Mouse (Mus musculus) gastrocnemius, adult 8-10 months (tissue): ENCODE measurements around the gene Rprd1b. TPM values are rescaled to one million over a fixed set of nuclear protein-coding genes. Genes with fewer than 3 reads are reported as not detected.

Source experiments
- DNase-seq, 2 experiments: peaks; one replicate each; pipeline ENCODE4 v3.0.0; 2022; ENCODE audit warnings: low spot score in 2 of 2
- total RNA-seq, 4 experiments: library from RNA; stranded (reverse); gene quantifications; 2 replicates each; pipeline ENCODE4 v1.2.4; 2022

The Rprd1b gene
- total RNA-seq, 4 experiments from 2014 or later, result 23.0 to 42.6 (median 26.4) TPM

DNA sequence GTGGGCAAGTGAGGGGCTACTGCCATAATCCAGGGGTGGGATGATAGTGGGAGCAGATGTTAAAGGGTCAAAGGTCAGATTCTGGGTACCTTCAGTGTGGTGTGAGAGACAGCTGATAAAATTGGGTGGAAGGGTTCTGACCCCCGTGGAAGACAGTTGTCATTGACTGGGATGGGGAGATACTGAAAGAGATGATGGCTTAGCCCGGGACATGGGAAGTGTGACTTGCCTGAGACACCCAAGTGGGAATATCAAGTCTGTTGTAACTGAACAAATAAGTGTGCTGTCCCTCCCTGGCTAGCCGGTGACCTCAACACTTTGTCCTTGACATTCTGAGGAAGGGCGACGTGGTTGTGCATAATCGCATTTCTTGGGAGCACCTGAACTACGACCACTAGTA lies 141.5 kb downstream of the Rprd1b start:
- DNase-seq, result no peak

DNA sequence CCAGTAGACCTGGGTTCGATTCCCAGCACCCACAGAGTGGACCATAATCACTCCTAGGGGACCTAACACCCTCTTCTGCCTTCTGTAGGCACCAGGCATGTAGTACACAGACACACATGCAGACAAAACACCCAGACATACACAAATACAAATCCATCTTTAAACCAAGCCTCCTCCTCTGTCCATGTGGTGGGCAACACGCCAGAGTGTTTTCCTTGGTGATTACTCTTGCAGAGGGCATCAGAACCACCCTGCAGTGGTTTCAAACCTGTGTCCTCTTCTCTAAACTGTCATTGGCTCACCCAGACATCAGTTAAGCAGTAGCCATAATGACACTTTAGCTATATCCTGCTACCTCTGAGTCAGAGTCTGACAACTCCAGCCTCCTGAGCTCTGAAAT lies 142.1 kb downstream of the Rprd1b start:
- no peak for DNase-seq

DNA sequence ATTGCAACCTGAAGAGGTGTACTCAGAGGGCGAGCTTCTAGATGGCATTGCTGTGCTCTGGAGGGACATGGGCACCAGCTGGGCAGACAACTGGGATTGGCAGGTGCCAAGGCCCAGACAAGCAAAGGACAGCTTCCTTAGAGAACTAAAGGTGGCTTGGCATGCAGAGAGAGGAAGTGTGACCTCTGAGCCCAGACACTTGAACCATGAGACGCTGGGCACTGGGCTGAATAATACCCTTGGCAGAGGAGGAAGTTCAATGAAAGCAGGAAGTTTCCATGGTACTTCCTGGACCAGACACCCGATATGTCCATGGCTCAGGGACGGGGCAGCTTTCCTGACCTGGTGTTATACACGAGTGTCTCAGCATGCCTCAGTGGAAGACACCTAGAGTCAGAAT lies 146.1 kb downstream of the Rprd1b start:
- DNase-seq, result no peak

DNA sequence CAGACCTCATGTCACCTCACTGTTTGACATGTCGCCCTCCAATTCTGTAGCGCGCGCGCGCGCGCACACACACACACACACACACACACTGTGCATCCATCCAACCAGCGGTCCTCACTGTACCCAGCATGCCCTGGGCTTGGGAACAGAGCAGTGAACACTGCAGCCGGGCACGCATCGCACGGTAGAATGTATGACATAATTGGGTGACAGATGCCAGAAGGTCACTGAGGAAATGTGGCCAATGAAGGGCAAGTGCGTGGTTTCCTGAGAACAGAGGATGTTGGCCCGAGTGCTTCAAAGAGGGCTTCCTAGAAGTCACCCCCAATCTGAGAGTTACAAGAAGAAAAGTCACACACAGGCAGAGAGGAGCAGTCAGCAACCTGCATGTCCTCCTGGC lies 146.7 kb downstream of the Rprd1b start:
- DNase-seq, result no peak

DNA sequence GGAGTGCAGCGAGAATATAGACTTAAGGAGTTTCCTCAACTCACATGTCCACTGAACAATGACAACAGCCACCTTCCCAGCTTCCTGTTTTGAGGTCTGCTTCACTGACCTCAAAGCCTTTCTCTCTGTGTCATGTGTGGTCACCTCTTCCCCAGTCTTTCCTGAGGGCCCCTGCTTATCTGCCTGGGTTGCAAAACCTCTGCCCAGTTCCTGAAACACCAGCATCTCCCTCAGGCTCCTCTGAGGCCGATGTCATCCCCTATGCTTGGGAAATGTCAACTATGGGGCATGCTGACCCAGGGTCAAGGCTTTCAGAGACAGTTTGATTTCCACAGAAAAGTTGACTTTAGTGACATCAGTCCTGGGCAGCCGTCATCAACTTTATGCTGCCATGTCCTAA lies 147.1 kb downstream of the Rprd1b start:
- no peak for DNase-seq

DNA sequence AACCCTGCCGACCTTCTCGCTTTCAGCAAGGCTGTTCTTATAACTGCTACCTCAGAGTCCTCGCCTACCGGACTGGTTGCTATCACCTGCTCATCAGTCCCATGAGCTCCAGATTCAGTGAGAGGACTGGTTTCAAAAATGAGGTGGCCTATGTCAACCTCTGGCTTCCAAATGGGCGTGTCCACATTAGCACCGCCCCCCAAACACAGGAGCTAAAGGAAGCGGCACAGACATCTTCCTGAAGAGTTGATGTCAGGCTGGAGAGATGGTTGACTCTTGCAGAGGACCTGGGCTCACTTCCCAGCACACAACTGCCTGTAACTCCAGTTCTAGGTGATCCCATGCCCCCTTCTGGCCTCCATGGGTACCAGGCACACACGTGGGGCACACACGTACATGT lies 148.5 kb downstream of the Rprd1b start:
- DNase-seq, result no peak

DNA sequence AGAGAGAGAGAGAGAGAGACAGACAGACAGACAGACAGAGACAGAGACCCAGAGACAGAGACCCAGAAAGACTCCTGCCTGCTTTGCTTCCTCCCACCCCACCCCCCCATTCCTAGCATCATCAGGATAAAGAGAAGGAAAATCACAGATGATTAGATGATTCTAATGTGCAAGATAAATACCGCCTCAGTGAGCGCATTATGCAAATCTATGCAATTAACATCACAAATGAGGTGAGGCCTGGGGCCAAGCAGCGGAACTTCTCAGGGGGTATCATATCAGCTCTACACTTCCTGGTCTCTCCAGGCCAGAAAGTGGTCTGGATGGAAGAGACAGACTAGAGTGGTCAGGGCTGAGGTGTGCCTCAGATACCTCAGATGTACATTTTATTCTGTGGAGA lies 149.3 kb downstream of the Rprd1b start:
- DNase-seq, result no peak

DNA sequence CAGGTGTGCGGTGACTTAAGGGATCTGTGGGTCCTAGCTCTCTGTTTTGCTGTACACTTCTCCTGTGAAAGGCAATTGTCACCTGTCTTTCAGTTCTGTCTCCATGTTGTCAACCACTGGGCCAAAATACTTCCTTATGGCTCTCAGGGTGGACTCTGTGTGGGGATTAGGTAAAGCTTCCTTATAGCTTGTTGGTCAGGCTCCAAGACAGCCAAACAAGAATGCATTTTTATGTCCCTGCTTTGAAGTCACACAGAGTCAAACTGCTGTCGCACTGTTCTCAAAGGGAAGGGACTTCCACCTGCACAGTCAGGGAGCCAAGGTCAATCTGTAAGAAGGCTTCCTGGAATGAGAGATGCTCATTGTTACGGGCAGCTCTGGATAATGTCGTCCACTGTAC lies 149.8 kb downstream of the Rprd1b start:
- DNase-seq, result no peak

DNA sequence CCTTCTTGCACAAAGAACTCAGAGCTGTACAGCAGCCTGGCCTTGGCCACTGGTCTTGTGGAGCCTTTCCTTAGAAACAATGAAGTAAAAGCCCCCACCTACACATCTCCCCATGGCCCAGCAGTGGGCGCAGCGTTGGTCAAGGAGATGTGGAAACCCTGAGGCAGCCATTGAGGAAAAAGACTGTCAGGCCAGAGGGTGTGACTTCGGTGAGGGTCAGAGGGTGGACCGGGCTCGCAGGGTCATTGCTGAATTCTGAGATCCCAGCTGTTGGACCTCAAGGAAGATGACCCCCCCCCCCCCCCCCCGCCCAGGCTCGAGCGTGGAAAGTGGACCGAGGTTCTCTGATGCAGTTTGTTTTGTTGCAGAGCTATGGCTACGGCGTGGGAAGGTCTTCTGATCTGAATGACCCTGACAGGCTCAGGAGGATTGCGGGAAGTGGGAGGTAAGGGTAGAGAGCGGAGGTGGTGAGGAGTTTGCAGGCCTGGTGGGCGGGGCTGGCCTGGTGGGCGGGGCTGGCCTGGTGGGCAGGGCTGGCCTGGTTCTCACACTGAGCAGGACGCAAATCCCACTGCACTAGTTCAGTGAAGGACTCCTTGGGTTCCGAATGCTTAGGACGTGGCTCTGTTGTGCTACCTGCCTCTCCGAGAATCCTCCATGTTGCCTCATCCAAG lies 150.5 kb downstream of the Rprd1b start:
- peak; percentile 72 to 77 for DNase-seq

DNA sequence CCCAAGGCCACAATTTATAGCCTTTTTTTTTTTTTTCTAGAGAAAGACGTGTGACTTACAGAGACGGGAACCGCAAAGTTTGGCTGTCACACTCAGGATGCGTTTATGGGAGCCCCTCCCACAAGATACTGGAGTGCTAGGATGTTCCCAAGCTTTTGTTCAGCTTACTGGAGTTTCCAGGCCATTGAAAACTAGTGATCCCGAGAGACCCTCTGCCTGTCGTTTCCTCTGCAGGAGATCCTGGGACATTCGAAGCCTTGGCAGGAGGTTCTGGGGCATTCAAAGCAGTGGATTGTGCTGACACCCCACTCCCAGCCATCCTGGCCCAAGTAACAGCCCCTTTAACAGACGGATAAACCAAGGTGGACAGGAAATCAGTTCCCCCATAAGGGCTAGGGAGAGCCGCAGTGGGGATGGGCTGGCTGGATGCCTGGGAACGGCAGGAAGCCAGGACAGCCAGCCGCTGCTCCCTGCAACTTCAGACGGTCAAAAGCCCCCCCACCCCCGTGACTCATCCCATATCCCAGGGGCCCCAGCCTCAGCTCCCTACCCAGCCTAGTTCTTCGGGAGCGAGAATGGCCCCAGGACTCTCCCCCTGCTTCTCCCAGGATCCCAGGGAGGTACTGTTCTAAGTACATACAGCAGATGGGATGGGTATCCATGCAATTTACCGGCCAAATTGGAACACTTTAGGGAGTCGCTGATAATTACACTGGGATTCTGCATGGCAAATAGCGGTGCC lies 151.2 kb downstream of the Rprd1b start:
- DNase-seq, result peak; percentile 42 to 63

DNA sequence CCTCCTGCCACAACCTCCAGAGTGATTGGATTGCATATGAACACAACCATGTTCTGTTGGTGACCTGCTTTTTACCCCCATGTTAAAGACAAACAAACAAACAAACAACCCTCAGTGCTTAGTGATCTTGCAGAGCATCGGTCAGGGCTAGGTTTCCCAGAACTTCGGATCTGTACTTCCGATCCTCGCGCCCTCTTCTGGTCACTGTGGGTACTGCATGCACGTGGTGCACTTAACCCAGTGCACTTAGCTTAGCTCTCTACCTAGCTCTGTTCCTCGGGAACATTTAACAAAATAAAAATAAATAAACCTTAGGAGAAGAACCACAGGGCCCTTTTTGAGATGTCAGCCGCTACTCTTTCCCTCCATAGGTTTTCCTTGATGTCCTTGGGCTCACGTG lies 152.5 kb downstream of the Rprd1b start:
- no peak for DNase-seq

Other genes starting within 250 kb of the Rprd1b start
- not detected for gene Vstm2l, start 113.8 kb upstream of the Rprd1b start, total RNA-seq
- gene Tti1, start 64 bp upstream of the Rprd1b start, total RNA-seq, result 10 to 100 TPM; 22.3 to 26.1 (median 23.7) TPM
- 10 to 100 TPM; 27.0 to 55.7 (median 39.4) TPM for gene Tgm2, start 117.9 kb downstream of the Rprd1b start, total RNA-seq
- gene D630003M21Rik, start 200.7 kb downstream of the Rprd1b start, total RNA-seq, result 1 to 10 TPM in 2 of 4 experiments, under 1 TPM in 2; 0.75 to 1.5 (median 1.2) TPM
- not detected for gene Bpi, start 229.6 kb downstream of the Rprd1b start, total RNA-seq